12 mouse cellular contexts compared by ENCODE assay signal in the genomic region with DNA sequence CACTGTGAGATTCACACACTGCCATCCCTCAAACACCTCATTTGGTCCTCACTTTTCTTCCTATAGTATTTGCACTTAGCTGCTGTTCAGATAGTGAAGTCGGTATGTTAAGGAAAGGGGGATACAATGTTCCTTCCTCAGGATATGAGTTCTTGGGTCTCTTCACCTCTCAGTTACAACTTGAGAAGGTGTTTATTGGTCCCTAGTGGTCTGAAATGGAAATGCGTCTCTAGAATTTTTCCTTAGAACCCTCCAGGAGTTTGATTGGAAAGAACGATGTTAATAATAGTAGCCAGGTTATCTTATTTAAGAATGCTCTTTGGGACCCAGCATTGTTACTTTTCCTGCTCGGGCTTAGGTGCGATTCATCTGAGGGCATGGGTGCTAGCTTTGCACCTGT. TPM values are rescaled to one million over a fixed set of nuclear protein-coding genes. Genes with fewer than 3 reads are reported as not detected.
DNase-seq lines count a peak whose midpoint lies in the region; ATAC-seq and TF ChIP-seq lines count a peak whose summit lies in the region.
"Had no signal": no experiment of that assay in that cellular context is flagged by ENCODE, and none has a peak within 500 bp of the region (broad histone marks: within the 10 kb centered on the region; RNA-seq: fewer than 3 reads in every experiment).

No protein-coding gene starts in this region.

- intact Hi-C loops in left cerebral cortex, adult 2 months (cut with DNase I), result no loop called here
- intact Hi-C loops in left cerebral cortex, postnatal 36 days (cut with DNase I), result no loop called here

- peak; percentile 60 for TF ChIP-seq CTCF in left cerebral cortex, adult 2 months (IDR thresholded peaks at IDR 0.05)
- peak; percentile 63 for TF ChIP-seq CTCF in Patski (IDR thresholded peaks at IDR 0.05)

- peak; percentile 57 for ATAC-seq in Patski
- ATAC-seq in megakaryocyte-erythroid progenitor cell, adult 5-6 weeks (replicated peaks; ENCODE audit: low FRiP score, low TSS enrichment, poor library complexity, severe bottlenecking), result peak; percentile 59; the same call in 1 of the 2 replicates
- ATAC-seq: forebrain, embryonic 15.5 days had no signal

- in situ Hi-C loops in Patski (cut with MboI; ENCODE audit: low pct_unique_long_range_greater_than_20kb), result no loop called here

- H3K4me3 ChIP-seq in left cerebral cortex, adult 2 months, result no peak overlapping the region
- H3K4me3 ChIP-seq: forebrain, embryonic 15.5 days; kidney, embryonic 15.5 days had no signal

- DNase-seq in embryo, embryonic 10 days (ENCODE audit: low spot score), result peak; percentile 35
- no peak for DNase-seq in embryo, embryonic 9.5 days (ENCODE audit: extremely low spot score)
- DNase-seq in left cerebral cortex, adult 2 months (ENCODE audit: extremely low spot score in 1 of 2, low spot score in 2 of 2), result no peak
- no peak for DNase-seq in left cerebral cortex, adult 11 months (ENCODE audit: low spot score)
- DNase-seq in Patski (ENCODE audit: low read depth, low spot score), result no peak
- no peak for DNase-seq in urinary bladder, postnatal 4 days (ENCODE audit: low spot score in 2 of 2)
- no peak for DNase-seq in left cerebral cortex, postnatal 36 days (ENCODE audit: low spot score in 2 of 2)
- DNase-seq: adrenal gland, adult 8-10 months had no signal

- POLR2A ChIA-PET in Patski (lab: Charles Lee), result interaction anchor here (1.1 kb wide), 1 partner anchor 13 kb away, joined by 3 read pairs; no protein-coding TSS in a partner anchor

- CTCF ChIA-PET in Patski (lab: Charles Lee), result interaction anchor here (1.0 to 4.1 kb wide), 12 partner anchors 9 to 245 kb away, joined by 3 to 35 read pairs (median 6); no protein-coding TSS in a partner anchor

- no peak overlapping the region for H3K27ac ChIP-seq in left cerebral cortex, adult 2 months
- H3K27ac ChIP-seq: forebrain, embryonic 15.5 days; kidney, embryonic 15.5 days; macrophage had no signal

- H3K27me3 ChIP-seq in Patski, result no peaks in the 10 kb centered on the region
- H3K27me3 ChIP-seq: forebrain, embryonic 15.5 days; kidney, embryonic 15.5 days had no signal

RNA-seq across cellular contexts. Expression of a gene that starts 24.2 kb away (rescaled TPM):
- total RNA-seq in left cerebral cortex, adult 2 months (2021), result 10 to 100 TPM; 39.2 to 40.9 TPM
- polyA plus RNA-seq in Patski (2021), result 48.1 TPM
- total RNA-seq in megakaryocyte-erythroid progenitor cell, adult 5-6 weeks (2014; fragmentation: Nextera tagmentation), result 16.6 and 24.0 TPM in 2 replicates
- total RNA-seq in megakaryocyte-erythroid progenitor cell, adult 5-6 weeks (2017), result 26.9 and 31.5 TPM in 2 replicates
- 10 to 100 TPM; 32.5 to 41.2 TPM for total RNA-seq in left cerebral cortex, postnatal 36 days (2021)
